Mouse (Mus musculus) monocyte, adult 5-6 weeks (primary cell): ENCODE results near the gene Mta1. TPM values are rescaled to one million over a fixed set of nuclear protein-coding genes. Genes with fewer than 3 reads are reported as not detected.

Experiments used
- ATAC-seq: fragments of 153-309, 156-312 bp; replicated peaks from 2 replicates; pipeline ENCODE4 v1.8.0; 2017; ENCODE audit warnings: mild to moderate bottlenecking; ENCODE audit not compliant: low TSS enrichment, insufficient number of reproducible peaks, severe bottlenecking, poor library complexity, low FRiP score
- total RNA-seq: library from RNA; stranded (forward); fragments of 200-1000, 200-491, 200-594 nt; gene quantifications from 3 replicates; pipeline ENCODE4 v1.2.3, GENCODE M21; 2017

Mta1 gene
- total RNA-seq, 1 experiment from 2014 or later = 9.6 TPM

DNA sequence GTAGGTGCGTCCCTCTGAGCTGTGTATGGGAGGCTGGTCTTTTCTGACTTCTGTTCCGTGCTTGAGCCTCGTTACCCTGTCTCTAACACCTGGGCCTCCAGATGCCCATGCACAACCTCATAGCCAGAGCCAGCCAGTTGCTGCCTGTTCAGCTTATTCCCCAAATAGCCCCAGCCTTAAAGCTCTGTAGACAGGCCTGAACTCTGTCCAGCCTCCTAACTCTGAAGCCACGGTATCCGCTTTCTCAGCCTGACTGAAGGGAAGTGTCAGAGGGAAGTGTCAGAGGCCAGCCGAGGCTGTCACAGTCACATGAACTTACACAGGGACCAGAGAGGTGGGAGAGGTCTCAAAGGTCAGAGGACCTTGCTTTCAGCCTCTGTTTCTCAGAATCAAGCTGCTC, 26.6 kb downstream of the Mta1 start:
- no peak for ATAC-seq

- ATAC-seq = no peak
Measured at GRCm38 (mm10) chr12:113130732-113131131, 32.7 kb downstream of the Mta1 start.

DNA sequence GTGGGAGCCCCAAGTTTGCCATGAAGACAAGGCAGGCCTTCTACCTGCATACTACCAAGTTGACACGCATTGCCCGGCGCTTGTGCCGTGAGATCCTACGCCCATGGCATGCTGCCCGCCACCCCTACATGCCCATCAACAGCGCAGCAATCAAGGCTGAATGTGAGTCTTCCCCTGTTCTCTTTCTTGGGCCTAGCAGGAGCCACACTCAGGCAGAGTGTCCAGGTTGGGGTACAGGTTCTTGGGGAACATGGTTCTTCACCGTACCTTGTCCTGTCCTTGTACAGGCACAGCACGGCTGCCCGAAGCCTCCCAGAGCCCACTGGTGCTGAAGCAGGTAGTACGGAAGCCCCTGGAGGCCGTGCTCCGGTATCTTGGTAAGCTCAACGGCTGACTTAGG, 33.5 kb downstream of the Mta1 start:
- no peak for ATAC-seq

DNA sequence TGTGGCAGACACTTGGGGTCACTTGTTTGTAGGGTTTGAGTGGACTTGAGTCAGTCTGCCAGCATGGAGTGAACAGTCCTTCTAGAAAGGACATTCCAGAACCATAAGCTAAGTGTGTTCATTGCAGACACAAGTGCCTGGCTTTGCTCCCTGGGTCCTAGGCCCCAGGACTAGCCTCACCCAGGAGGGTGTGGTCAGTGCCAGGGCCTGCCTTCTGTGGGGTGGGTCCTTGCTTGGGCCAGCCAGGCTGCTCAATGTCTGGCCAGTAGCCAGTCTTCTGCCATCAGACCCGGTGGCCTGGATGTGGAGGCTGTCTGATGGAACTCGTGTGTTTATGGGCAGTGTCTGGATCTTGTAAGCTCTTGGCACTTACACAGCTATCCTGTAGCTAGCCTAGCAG, 34.5 kb downstream of the Mta1 start:
- ATAC-seq = no peak

GRCm38 (mm10) chr12:113133260-113133659, 35.2 kb downstream of the Mta1 start:
- ATAC-seq = no peak

- ATAC-seq = no peak
Measured at GRCm38 (mm10) chr12:113133861-113134403, 35.9 kb downstream of the Mta1 start.

- no peak for ATAC-seq
Measured at GRCm38 (mm10) chr12:113134502-113134901, 36.4 kb downstream of the Mta1 start.

DNA sequence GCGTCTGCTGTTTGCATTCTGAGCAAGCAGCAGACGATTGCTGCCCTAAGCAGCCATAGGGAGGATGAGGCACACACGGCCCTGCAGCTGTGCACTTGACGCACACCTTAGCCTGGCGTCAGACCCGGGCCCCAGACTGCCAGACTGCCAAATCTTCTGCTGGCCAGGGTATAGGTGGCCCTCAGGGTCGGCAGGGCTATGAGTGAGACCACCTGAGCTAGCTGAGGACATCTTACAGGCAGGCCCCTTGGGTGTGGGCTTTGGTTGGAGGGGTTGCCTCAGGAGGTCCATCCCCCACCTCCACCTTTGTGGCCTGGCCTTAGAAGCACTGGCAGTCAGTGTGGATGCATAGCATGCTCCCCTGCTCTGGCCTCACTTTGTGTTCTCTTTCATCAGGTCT, 37.3 kb downstream of the Mta1 start:
- no peak for ATAC-seq

DNA sequence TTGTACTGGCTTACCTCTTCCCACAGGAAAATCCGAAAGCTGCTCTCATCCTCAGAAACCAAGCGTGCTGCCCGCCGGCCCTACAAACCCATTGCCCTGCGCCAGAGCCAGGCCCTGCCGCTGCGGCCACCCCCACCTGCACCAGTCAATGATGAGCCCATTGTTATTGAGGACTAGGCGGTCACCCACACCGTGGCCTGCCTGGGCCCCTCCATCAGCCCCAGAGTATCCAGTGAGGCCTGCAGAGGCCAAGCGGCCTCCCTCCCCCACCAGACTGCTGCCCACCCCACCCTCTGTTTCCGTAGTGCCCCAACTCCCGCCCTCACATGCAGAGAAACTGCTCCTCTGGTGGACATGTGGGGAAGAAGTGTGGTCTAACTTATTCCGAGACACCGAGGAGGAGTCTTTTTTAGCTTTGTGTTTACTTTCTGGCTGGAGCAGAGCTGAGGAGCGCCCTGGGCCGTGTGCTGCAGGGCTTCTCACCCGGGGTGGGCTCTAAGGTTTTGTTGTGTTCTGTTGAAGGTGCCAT, 38.5 kb downstream of the Mta1 start:
- ATAC-seq = no peak

DNA sequence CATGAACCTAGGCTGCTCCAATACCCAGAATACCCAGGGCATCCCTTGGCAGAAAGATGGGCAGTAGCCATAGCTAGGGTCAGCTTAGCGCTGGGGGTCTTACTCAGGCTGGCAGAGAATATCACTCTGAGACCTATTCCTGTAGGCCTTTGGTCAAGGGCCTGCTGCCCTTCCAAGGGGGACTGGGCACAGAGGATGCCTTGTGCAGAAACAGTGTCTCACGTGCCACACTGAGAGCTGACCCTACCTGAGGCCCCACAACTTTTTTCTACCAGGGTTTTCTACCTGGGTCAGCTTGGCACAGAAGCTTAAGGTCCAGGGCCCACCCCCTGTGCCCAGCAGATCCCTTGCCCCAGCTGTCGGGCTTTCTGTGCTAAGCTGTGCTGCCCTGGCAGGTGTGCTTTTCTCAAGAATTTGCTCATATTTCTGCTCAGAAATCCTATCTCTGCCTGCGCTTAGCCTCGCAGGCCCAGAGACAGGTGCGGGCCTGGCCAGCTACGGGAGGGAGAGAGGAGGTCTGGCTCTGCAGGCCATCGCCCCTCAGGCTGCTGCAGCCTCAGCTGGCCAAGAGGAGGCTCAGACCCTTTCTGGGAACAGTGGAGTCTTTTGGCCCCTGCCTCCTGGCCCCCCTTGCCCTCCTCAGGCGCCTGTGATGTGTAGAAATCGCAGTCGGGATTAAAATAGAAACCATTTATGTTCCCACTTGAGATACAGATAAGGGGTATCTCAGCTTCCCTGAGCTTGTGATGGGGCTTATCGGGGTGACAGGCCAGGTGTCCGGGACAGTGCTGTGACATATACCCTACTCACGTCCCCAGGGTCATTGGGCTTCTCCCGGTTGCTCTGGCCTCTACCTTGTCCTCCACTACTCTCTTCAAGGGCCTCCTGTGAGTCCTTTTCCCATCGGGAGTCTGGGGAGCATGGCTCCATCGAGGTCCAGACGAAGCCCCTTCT, 39.5 kb downstream of the Mta1 start:
- no peak for ATAC-seq

DNA sequence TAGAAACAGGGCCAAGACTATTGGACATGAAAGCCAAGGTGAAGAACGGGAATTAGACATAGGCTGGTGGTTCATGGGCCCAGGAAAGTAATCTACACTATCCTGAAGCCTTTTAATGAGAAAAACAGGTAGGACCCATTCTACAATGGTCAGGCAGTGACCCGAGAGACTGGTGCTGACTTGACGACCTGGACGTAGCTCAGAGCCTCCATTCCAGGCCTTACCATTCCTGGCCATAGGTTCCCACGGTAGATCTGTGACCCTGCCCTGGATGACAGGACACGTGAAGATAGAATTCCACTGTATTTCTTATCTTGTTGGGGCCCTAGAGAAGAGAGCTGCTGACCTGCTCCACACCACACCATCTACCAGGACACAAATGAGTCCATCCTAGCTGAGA, 40.2 kb downstream of the Mta1 start:
- no peak for ATAC-seq

DNA sequence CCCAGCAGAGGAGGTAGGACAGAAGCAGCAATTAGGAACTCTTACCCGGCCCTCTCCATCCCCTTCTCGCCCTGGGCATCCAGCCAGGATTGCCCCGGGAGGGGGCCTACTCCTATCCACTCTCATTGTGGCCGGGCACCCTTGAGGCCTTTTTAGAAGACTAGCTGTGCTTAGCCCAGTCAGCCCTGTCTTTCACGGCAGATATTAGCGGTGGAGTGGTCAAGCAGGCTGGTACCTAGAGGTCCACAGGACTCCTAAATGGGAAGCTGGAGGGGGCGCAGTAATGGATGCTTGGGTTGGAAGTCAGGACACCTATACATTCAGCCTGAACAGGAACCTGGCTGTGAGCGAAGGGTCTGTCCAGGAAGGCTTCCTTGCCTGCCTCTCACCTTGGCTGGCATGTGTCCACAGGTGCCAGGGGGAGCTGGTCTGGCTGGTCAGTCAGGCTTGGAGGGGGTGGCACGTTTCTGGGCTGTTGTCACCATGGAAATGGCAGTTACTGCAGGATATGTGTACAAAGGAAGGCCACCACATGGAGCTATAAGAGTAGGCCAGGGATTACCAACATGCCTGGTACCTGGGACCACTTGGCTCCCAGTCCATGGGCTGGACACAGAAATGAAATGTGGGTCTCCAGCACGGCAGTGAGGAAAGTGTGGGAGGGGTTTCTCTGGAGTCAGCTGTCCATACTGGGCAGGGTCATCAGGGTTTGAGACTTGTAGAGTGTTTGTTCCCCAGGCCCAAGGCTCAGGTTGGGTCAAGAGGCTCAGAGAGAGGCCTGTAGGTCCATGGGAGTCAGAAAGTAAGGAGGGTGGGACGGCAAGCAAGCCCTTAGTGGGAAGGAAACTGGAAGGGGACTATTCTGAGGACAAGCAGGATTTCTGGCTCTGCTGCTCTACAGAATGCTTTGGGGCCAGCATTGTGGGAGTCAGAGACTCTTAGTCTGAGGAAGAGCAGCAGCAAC, 41.1 kb downstream of the Mta1 start:
- no peak for ATAC-seq

DNA sequence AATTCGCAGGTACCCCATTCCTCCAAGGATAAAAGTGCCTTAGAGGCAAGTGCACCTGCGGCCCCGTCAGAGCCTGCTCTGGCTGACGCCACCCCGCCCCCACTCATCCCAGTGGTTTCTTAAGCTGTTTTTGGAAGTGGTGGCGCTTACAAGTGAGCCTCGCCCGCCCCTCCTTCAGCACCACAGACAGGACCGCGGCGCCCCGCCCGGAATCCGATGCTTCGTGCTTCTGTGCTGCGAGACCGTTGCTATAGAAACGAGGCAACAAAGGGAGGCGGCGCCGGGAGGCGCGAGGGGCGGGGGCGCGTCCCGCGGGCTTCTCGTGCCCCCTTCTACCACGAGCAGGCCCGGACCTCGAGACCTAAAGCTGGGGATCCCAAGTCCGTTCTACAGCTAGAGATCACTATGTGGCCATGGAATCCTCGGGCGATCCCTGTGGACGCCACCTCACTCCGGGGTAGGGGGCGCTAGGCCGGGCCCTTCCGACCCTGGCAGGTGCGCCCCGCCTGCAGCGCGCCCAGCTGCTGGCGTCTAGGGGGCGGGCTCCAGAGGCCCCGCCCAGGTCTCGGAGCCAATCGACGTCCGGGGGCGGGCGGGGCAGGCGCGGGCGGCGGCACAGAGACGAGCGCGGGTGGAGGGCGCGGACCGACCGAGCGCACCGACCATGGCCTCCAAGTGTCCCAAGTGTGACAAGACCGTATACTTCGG, 42.0 kb downstream of the Mta1 start, which contains the start of gene Crip2:
Gene Crip2, plus strand, starts transcription at position 329 of the 708 bp plus-strand sequence.
- ATAC-seq = peak; percentile 33; the same call in 1 of the 2 replicates

DNA sequence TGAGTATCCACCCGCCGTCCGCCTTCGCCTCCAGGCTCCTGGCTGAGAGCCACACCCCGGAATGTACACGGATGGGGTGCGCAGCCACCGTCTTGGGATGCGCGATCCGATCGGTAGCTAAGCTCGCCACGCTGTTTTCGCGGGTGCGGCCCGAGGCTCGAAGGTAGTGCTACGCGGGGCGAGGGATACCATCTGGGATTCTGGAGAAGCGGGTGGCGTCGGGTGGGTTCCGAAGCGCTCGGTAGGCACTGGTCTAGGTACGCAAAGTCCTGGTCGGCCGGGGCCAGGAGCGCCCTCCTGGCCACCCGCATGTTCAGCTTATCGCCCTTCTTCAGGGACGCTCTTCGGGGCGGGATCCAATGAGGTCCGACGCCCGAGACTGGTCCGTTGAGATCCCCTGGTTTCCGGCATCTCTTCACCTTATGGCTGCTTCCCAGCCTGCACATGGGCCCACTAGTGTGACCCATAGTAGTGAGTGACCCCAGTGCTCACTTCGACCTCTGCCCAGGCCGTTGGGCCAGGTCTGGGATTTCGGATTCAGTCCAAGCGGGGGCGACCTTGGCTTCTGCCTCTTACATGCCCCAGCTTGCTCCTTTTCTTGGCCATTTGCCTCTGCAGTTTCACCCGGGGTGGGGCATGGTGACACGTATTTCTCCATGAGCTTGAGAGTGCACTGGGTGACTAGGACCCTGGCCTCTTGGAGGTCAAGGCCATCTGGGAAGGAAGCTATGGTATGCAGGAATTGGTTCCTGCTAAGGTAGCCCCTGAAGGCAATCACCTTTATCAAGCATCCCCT, 42.7 kb downstream of the Mta1 start:
- ATAC-seq = no peak

GRCm38 (mm10) chr12:113141531-113141973, 43.5 kb downstream of the Mta1 start:
- ATAC-seq = no peak

DNA sequence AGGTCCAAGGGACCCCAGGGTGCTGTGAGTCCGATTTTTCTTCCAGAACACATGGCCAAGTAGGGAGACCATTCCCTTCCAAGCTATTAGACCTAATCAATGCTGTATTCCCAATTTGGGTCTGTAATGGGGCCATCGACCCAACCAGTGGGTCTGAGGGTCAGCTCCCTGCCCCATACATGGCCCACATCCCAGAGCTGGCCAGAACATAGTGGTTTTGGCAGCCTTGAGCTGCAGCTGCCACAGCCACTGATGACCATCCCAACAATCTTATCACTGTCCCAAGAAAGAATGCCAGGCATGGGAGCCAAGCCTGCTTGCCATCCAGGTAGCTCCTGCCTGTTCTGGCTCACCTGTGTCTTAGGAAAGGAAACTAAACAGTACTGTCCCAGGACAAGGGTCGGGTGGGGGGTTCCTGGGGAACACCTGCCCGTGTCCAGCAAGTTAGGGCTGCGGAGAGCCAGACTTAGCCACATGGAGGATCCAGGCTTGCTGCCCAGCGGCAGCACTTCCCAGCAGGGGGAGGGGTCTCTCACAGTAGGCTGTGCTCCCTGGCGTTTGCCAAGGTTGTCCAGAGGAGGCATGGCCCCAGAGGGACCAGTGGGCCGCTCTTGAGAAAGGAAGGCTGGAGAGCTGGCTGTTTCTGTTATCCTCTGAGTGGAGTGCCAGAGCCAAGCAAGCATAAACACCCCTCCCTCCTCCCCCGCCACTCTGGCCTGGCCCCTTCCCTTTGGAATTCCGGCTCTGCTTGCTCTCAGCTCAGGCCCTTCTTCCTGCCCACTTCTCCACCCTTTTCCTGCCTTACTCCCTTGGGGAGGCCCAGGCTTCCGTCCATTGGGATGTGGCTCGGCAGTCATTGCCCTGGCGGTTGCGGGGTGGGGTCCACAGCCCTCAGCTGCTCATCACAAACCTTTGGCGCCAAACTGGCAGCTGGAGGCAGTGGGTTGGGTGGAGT, 44.2 kb downstream of the Mta1 start:
- no peak for ATAC-seq
